Mouse (Mus musculus) brown adipose tissue, adult 24 weeks (tissue): ENCODE measurements around the gene Ltc4s. TPM values are rescaled to one million over a fixed set of nuclear protein-coding genes. Genes with fewer than 3 reads are reported as not detected.

ENCODE experiments used
- H3K27ac ChIP-seq: fragments of 200-500 bp; replicated peaks from 2 replicates; pipeline ENCODE4 v1.5.1; 2012; ENCODE audit warnings: low read depth, mild to moderate bottlenecking, low read length
- H3K4me1 ChIP-seq: fragments of 200-500 bp; 2 replicates; pipeline ENCODE4 v1.6.1; 2012; ENCODE audit warnings: low read length, mixed read lengths; ENCODE audit not compliant: control insufficient read depth, insufficient read depth, insufficient read length
- H3K4me3 ChIP-seq: fragments of 200-500 bp; 2 replicates; pipeline ENCODE4 v1.5.1; 2012; ENCODE audit warnings: low read depth, mild to moderate bottlenecking, low read length, moderate library complexity; ENCODE audit not compliant: insufficient read depth
- polyA plus RNA-seq: library from polyadenylated mRNA; stranded (reverse); fragments of >200 nt; gene quantifications from 2 replicates; pipeline ENCODE4 v1.2.4, GENCODE M21; 2012; ENCODE audit not compliant: missing spikeins, insufficient read depth, insufficient read length

The Ltc4s gene
- polyA plus RNA-seq, 1 experiment, result 27.5 TPM

GRCm38 (mm10) chr11:50222559-50223276, 15.7 kb downstream of the Ltc4s start:
- no peak overlapping the region for H3K4me3 ChIP-seq
- H3K4me1 ChIP-seq, result peaks cover 9% of the 10 kb centered on the region
- H3K27ac ChIP-seq, result no peak overlapping the region

GRCm38 (mm10) chr11:50219833-50220232, 18.6 kb downstream of the Ltc4s start:
- Histone ChIP-seq H3K27ac (no peak overlapping the region), H3K4me1 (peaks cover 7% of the 10 kb centered on the region), H3K4me3 (no peak overlapping the region)

GRCm38 (mm10) chr11:50217811-50218210, 20.6 kb downstream of the Ltc4s start:
- H3K4me1 ChIP-seq, result peaks cover 16% of the 10 kb centered on the region
- H3K4me3 ChIP-seq, result no peak overlapping the region
- no peak overlapping the region for H3K27ac ChIP-seq

- Histone ChIP-seq H3K27ac (no peak overlapping the region), H3K4me3 (no peak overlapping the region), H3K4me1 (peaks cover 22% of the 10 kb centered on the region)
Measured at GRCm38 (mm10) chr11:50216724-50217366, 21.6 kb downstream of the Ltc4s start.

- Histone ChIP-seq H3K27ac (no peak overlapping the region), H3K4me3 (no peak overlapping the region), H3K4me1 (peaks cover 22% of the 10 kb centered on the region)
Measured at GRCm38 (mm10) chr11:50215633-50216032, 22.8 kb downstream of the Ltc4s start.

- Histone ChIP-seq H3K27ac (no peak overlapping the region), H3K4me1 (peaks cover 22% of the 10 kb centered on the region), H3K4me3 (no peak overlapping the region)
Measured at GRCm38 (mm10) chr11:50214631-50215030, 23.8 kb downstream of the Ltc4s start.

GRCm38 (mm10) chr11:50212848-50213758, 25.3 kb downstream of the Ltc4s start:
- H3K4me1 ChIP-seq, result peaks cover 26% of the 10 kb centered on the region
- H3K4me3 ChIP-seq, result peak overlapping the region; percentile 35
- H3K27ac ChIP-seq, result peak overlapping the region; percentile 96

GRCm38 (mm10) chr11:50212060-50212739, 26.2 kb downstream of the Ltc4s start:
- H3K4me1 ChIP-seq, result peaks cover 30% of the 10 kb centered on the region
- peak overlapping the region; percentile 96 for H3K27ac ChIP-seq
- peak overlapping the region; percentile 35 for H3K4me3 ChIP-seq

GRCm38 (mm10) chr11:50211322-50212059, 26.9 kb downstream of the Ltc4s start:
- peak overlapping the region; percentile 98 for H3K4me3 ChIP-seq
- peak overlapping the region; percentile 96 for H3K27ac ChIP-seq
- peaks cover 26% of the 10 kb centered on the region for H3K4me1 ChIP-seq

- Histone ChIP-seq H3K27ac (peak within 1 kb of the TSS; percentile 92), H3K4me1 (peaks cover 23% of the 10 kb centered on the region), H3K4me3 (peak within 1 kb of the TSS; percentile 98)
Measured at GRCm38 (mm10) chr11:50210505-50211151, 27.8 kb downstream of the Ltc4s start, which contains the start of the genes Sqstm1 and Mgat4b. TSS of gene Sqstm1 (minus strand) at chr11:50210827. TSS of gene Mgat4b (plus strand) at chr11:50210890.

- H3K4me3 ChIP-seq, result peak overlapping the region; percentile 98
- H3K4me1 ChIP-seq, result peaks cover 23% of the 10 kb centered on the region
- peak overlapping the region; percentile 90 for H3K27ac ChIP-seq
Measured at GRCm38 (mm10) chr11:50210101-50210504, 28.3 kb downstream of the Ltc4s start.

GRCm38 (mm10) chr11:50208039-50208438, 30.4 kb downstream of the Ltc4s start:
- Histone ChIP-seq H3K4me3 (no peak overlapping the region; the same call in 1 of the 2 replicates), H3K4me1 (peaks cover 16% of the 10 kb centered on the region), H3K27ac (no peak overlapping the region)

GRCm38 (mm10) chr11:50207344-50207743, 31.1 kb downstream of the Ltc4s start:
- Histone ChIP-seq H3K4me1 (peaks cover 9% of the 10 kb centered on the region), H3K27ac (no peak overlapping the region), H3K4me3 (no peak overlapping the region)

GRCm38 (mm10) chr11:50206037-50206436, 32.4 kb downstream of the Ltc4s start:
- H3K4me1 ChIP-seq, result peaks cover 8% of the 10 kb centered on the region
- no peak overlapping the region for H3K4me3 ChIP-seq
- no peak overlapping the region for H3K27ac ChIP-seq
